Mouse (Mus musculus) gastrocnemius, adult 2 months (tissue): Measurements from ENCODE around the gene Nsun2. TPM values are rescaled to one million over a fixed set of nuclear protein-coding genes. Genes with fewer than 3 reads are reported as not detected.
"Not testable (repeated sequence)": the region's sequence is repeated elsewhere in the genome, so short reads cannot be mapped to it uniquely, and the experiment has no call there.

Experiments used
- DNase-seq: peaks from one replicate; pipeline ENCODE4 v3.0.0; 2022
- H3K27ac ChIP-seq: fragments of 200-600 bp; 2 replicates; pipeline ENCODE4 v1.8.1; 2022; ENCODE audit warnings: mild to moderate bottlenecking
- H3K4me3 ChIP-seq: fragments of 200-600 bp; 2 replicates; pipeline ENCODE4 v1.8.1; 2022; ENCODE audit warnings: mild to moderate bottlenecking, moderate library complexity
- CTCF ChIP-seq: fragments of 200-600 bp; IDR thresholded peaks from 2 replicates; pipeline ENCODE4 v1.8.1; 2022; ENCODE audit warnings: antibody characterized with exemption, mild to moderate bottlenecking, moderate library complexity
- intact Hi-C: fragments of 180-260 bp; cut with DNase I; formaldehyde crosslinking; loops from one replicate; pipeline ENCODE4 v1.15.1; 2025
- total RNA-seq, 2 experiments: library from RNA; stranded (reverse); gene quantifications; 2 replicates each; pipeline ENCODE4 v1.2.3; 2021

Nsun2 gene
- total RNA-seq, 2 experiments from 2014 or later: 45.4 to 51.9 TPM

- no peak overlapping the region for H3K27ac ChIP-seq
- DNase-seq: no peak
Measured at GRCm38 (mm10) chr13:69562654-69563574, 29.4 kb downstream of the Nsun2 start.

GRCm38 (mm10) chr13:69563905-69564304 is 30.4 kb downstream of the Nsun2 start:
- TF ChIP-seq CTCF: no peak
- intact Hi-C loops: no loop called here

More at GRCm38 (mm10) chr13:69562654-69563574, 29.4 kb downstream of the Nsun2 start:
- no peak overlapping the region for H3K4me3 ChIP-seq
- TF ChIP-seq CTCF: no peak
- intact Hi-C loops: no loop called here

GRCm38 (mm10) chr13:69564573-69564972 is 31.0 kb downstream of the Nsun2 start:
- Histone ChIP-seq H3K27ac (no peak overlapping the region), H3K4me3 (no peak overlapping the region)
- DNase-seq: no peak
- TF ChIP-seq CTCF: no peak
- intact Hi-C loops: no loop called here

More at GRCm38 (mm10) chr13:69563905-69564304, 30.4 kb downstream of the Nsun2 start:
- DNase-seq: no peak
- no peak overlapping the region for H3K27ac ChIP-seq
- no peak overlapping the region for H3K4me3 ChIP-seq

GRCm38 (mm10) chr13:69565401-69565800 is 31.9 kb downstream of the Nsun2 start:
- H3K4me3 ChIP-seq, H3K27ac ChIP-seq, intact Hi-C loops, DNase-seq: not testable (repeated sequence)

- DNase-seq: peak; percentile 31
- TF ChIP-seq CTCF: no peak
- intact Hi-C loops: no loop called here
- no peak overlapping the region for H3K4me3 ChIP-seq
- no peak overlapping the region for H3K27ac ChIP-seq
Measured at GRCm38 (mm10) chr13:69569201-69569600, 35.7 kb downstream of the Nsun2 start.

- no peak for TF ChIP-seq CTCF
- Histone ChIP-seq H3K27ac (no peak overlapping the region), H3K4me3 (no peak overlapping the region)
- intact Hi-C loops: no loop called here
- no peak for DNase-seq
Measured at GRCm38 (mm10) chr13:69572594-69572993, 39.0 kb downstream of the Nsun2 start.

- intact Hi-C loops: no loop called here
- no peak for TF ChIP-seq CTCF
- DNase-seq: no peak
- no peak overlapping the region for H3K27ac ChIP-seq
- H3K4me3 ChIP-seq: peak overlapping the region; percentile 37
Measured at GRCm38 (mm10) chr13:69576676-69577075, 43.1 kb downstream of the Nsun2 start.

GRCm38 (mm10) chr13:69577181-69577834 is 43.8 kb downstream of the Nsun2 start:
- DNase-seq: no peak
- intact Hi-C loops: no loop called here
- no peak for TF ChIP-seq CTCF
- H3K27ac ChIP-seq: no peak overlapping the region
- no peak overlapping the region for H3K4me3 ChIP-seq

- TF ChIP-seq CTCF: no peak
- intact Hi-C loops: no loop called here
- no peak for DNase-seq
- Histone ChIP-seq H3K27ac (no peak overlapping the region), H3K4me3 (no peak overlapping the region)
Measured at GRCm38 (mm10) chr13:69582411-69582810, 48.9 kb downstream of the Nsun2 start.

GRCm38 (mm10) chr13:69583591-69583990 is 50.0 kb downstream of the Nsun2 start:
- no peak for DNase-seq
- intact Hi-C loops: no loop called here
- no peak for TF ChIP-seq CTCF
- no peak overlapping the region for H3K4me3 ChIP-seq
- no peak overlapping the region for H3K27ac ChIP-seq

- H3K27ac ChIP-seq: no peak overlapping the region
- H3K4me3 ChIP-seq: no peak overlapping the region
- no peak for TF ChIP-seq CTCF
- no peak for DNase-seq
- intact Hi-C loops: no loop called here
Measured at GRCm38 (mm10) chr13:69585828-69586227, 52.3 kb downstream of the Nsun2 start.

- intact Hi-C loops: no loop called here
- DNase-seq: no peak
- Histone ChIP-seq H3K27ac (no peak overlapping the region), H3K4me3 (no peak overlapping the region)
- TF ChIP-seq CTCF: no peak
Measured at GRCm38 (mm10) chr13:69586337-69586736, 52.8 kb downstream of the Nsun2 start.

GRCm38 (mm10) chr13:69587849-69588248 is 54.3 kb downstream of the Nsun2 start:
- Histone ChIP-seq H3K27ac (no peak overlapping the region), H3K4me3 (no peak overlapping the region)
- no peak for DNase-seq
- intact Hi-C loops: no loop called here
- no peak for TF ChIP-seq CTCF

GRCm38 (mm10) chr13:69588263-69588662 is 54.7 kb downstream of the Nsun2 start:
- no peak for DNase-seq
- no peak overlapping the region for H3K27ac ChIP-seq
- H3K4me3 ChIP-seq: no peak overlapping the region
- intact Hi-C loops: no loop called here
- TF ChIP-seq CTCF: no peak
